Comparison of ENCODE assay signal across 24 mouse cellular contexts in the genomic region with DNA sequence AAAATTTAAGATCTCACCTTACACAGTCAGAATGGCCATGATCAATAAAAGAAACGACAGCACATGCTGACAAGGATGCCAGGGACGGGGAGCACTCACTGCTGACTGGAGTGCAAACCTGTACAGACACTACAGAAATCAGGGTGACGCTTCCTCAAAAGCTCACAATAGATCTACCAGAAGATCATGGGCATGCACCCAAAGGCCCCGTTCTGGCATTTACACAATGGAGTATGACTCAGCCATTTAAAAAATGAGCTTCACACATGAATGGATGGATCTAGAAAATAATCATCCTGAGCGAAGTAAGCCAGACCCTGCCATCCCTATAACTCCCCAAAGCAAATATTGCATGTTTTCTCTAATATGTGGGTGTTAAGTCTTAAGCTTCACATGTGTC.
DNase-seq lines count a peak whose midpoint lies in the region; ATAC-seq and TF ChIP-seq lines count a peak whose summit lies in the region.
"Had no signal": no experiment of that assay in that cellular context is flagged by ENCODE, and none has a peak within 500 bp of the region (broad histone marks: within the 10 kb centered on the region; RNA-seq: fewer than 3 reads in every experiment).

No protein-coding gene starts in this region.

- no peak for TF ChIP-seq CTCF in cerebellum, adult 2 months (IDR thresholded peaks at IDR 0.05; ENCODE audit: borderline replicate concordance, insufficient read depth, low read depth, low read length)

- H3K9ac ChIP-seq in midbrain, embryonic 16.5 days (ENCODE audit: low read depth, low read length): no peak overlapping the region
- H3K9ac ChIP-seq: embryonic facial prominence, embryonic 12.5 days; hindbrain, embryonic 13.5 days; limb, embryonic 13.5 days; liver, embryonic 13.5 days; lung, embryonic 14.5 days had no signal

- 17% methylated on average over 5 of the region's 5 CpGs for WGBS in cerebellum, adult 2 months
- WGBS in midbrain, embryonic 16.5 days: 96% methylated on average over 5 of the region's 5 CpGs

- no peaks in the 10 kb centered on the region for H3K36me3 ChIP-seq in midbrain, embryonic 16.5 days (ENCODE audit: control insufficient read depth, insufficient read depth, low read length)

- no peak for TF ChIP-seq POLR2A in cerebellum, adult 2 months (IDR thresholded peaks at IDR 0.05; ENCODE audit: borderline replicate concordance, insufficient read depth, low read length)

- ATAC-seq in cerebellum, adult (ENCODE audit: insufficient number of reproducible peaks, low FRiP score, low TSS enrichment): 0 out of 2 replicates have a peak, but pooled peaks have one; percentile 41
- ATAC-seq in granulocyte monocyte progenitor cell, adult 5-6 weeks (replicated peaks; ENCODE audit: poor library complexity, severe bottlenecking): peak; percentile 37; the same call in 1 of the 2 replicates
- ATAC-seq in midbrain, embryonic 16.5 days: no peak
- ATAC-seq: forebrain, embryonic 16.5 days; inflammation-experienced regulatory T-cells, adult 6 months had no signal

- no peak for DNase-seq in cerebellum, postnatal 4 days (ENCODE audit: low spot score in 2 of 2)
- peak; percentile 84 for DNase-seq in Muller cell, postnatal 12 days (ENCODE audit: inconsistent ontology term)
- peak; percentile 69 to 81 for DNase-seq in cerebellum, adult 2 months
- DNase-seq in embryo, embryonic 10.5 days (ENCODE audit: low spot score): no peak
- DNase-seq in kidney, adult 11 months: no peak
- DNase-seq: adrenal gland, adult 8-10 months; kidney, postnatal 36 days; liver, embryonic 13.5 days; lung, embryonic 14.5 days; lung, postnatal 4 days; midbrain, embryonic 14.5 days; spleen, adult 18-20 months; thymus, postnatal 4 days had no signal

- no peak overlapping the region for H3K4me3 ChIP-seq in cerebellum, adult 2 months (replicated peaks; ENCODE audit: insufficient read depth, low read depth, low read length)
- H3K4me3 ChIP-seq in midbrain, embryonic 16.5 days (ENCODE audit: low read depth, low read length): no peak overlapping the region
- H3K4me3 ChIP-seq: embryonic facial prominence, embryonic 12.5 days; heart, embryonic 10.5 days; hindbrain, embryonic 13.5 days; limb, embryonic 13.5 days; liver, embryonic 13.5 days; myocyte had no signal

- H3K4me1 ChIP-seq in cerebellum, adult 2 months (ENCODE audit: control insufficient read depth, insufficient read depth, low read length): peaks cover 11% of the 10 kb centered on the region
- no peaks in the 10 kb centered on the region for H3K4me1 ChIP-seq in midbrain, embryonic 16.5 days (ENCODE audit: control insufficient read depth, insufficient read depth, low read length)
- H3K4me1 ChIP-seq: embryonic facial prominence, embryonic 12.5 days; heart, embryonic 10.5 days; hindbrain, embryonic 13.5 days; limb, embryonic 13.5 days; liver, embryonic 13.5 days had no signal

- no peaks in the 10 kb centered on the region for H3K27me3 ChIP-seq in cerebellum, adult 2 months (ENCODE audit: control insufficient read depth, insufficient read depth, low read length)
- no peaks in the 10 kb centered on the region for H3K27me3 ChIP-seq in midbrain, embryonic 16.5 days (ENCODE audit: control insufficient read depth, insufficient read depth, low read depth, low read length)
- H3K27me3 ChIP-seq: CH12.LX; embryonic facial prominence, embryonic 12.5 days; hindbrain, embryonic 13.5 days; limb, embryonic 13.5 days; liver, embryonic 13.5 days had no signal

- no peak overlapping the region for H3K4me2 ChIP-seq in midbrain, embryonic 16.5 days (ENCODE audit: low read length)
- H3K4me2 ChIP-seq: embryonic facial prominence, embryonic 12.5 days; hindbrain, embryonic 13.5 days; limb, embryonic 13.5 days; liver, embryonic 13.5 days; lung, embryonic 14.5 days had no signal

- peaks cover 6% of the 10 kb centered on the region; the same call in 1 of the 2 replicates for H3K9me3 ChIP-seq in midbrain, embryonic 16.5 days (replicated peaks; ENCODE audit: control insufficient read depth, low read length, poor library complexity, severe bottlenecking)
- H3K9me3 ChIP-seq: heart, embryonic 10.5 days; liver, embryonic 13.5 days had no signal

- H3K27ac ChIP-seq in cerebellum, adult 2 months (ENCODE audit: insufficient read depth, low read length): no peak overlapping the region
- no peak overlapping the region for H3K27ac ChIP-seq in midbrain, embryonic 16.5 days (ENCODE audit: low read length)
- H3K27ac ChIP-seq: embryonic facial prominence, embryonic 12.5 days; heart, embryonic 10.5 days; hindbrain, embryonic 13.5 days; limb, embryonic 13.5 days; liver, embryonic 13.5 days had no signal

Comparison
In these comparisons a context has a peak if more than half of its experiments do, and no peak if none do; other contexts are left out.
1. DNase-seq: peak in Muller cell, postnatal 12 days (single experiment) and cerebellum, adult 2 months (2 of 2); none in cerebellum, postnatal 4 days (0 of 2), embryo, embryonic 10.5 days (single experiment) and kidney, adult 11 months (single experiment).